Mouse (Mus musculus) megakaryocyte-erythroid progenitor cell, adult 5-6 weeks (primary cell): ENCODE results near the gene Rho. TPM values are rescaled to one million over a fixed set of nuclear protein-coding genes. Genes with fewer than 3 reads are reported as not detected.
A peak's percentile ranks its signal among the peaks of the same experiment; 100 is the strongest.

Source experiments
- ATAC-seq: replicated peaks from 2 replicates; pipeline ENCODE4 v1.8.0; 2016; ENCODE audit warnings: mild to moderate bottlenecking, inconsistent platforms; ENCODE audit not compliant: severe bottlenecking, poor library complexity, low FRiP score, low TSS enrichment
- total RNA-seq, 2 experiments: library from RNA; stranded (forward) in 1 of 2; stranded (reverse) in 1 of 2; fragments of 200-1000, 215-1000 nt in 1 of 2; fragments of >200 nt in 1 of 2; fragmentation: Nextera tagmentation in 1 of 2; gene quantifications; 2 replicates each; pipeline ENCODE4 v1.2.3; 2014 to 2017

The Rho gene
- total RNA-seq, 2 experiments from 2014 or later, result not detected

- peak; percentile 84 for ATAC-seq
Observed at GRCm38 (mm10) chr6:115946389-115946788, 14.8 kb downstream of the Rho start.

GRCm38 (mm10) chr6:115954506-115955074 is 23.0 kb downstream of the Rho start:
- ATAC-seq, result no peak

- ATAC-seq, result no peak
Observed at GRCm38 (mm10) chr6:115955169-115955568, 23.6 kb downstream of the Rho start.

GRCm38 (mm10) chr6:115955664-115956063 is 24.1 kb downstream of the Rho start:
- ATAC-seq, result no peak

GRCm38 (mm10) chr6:115956418-115956921 is 24.9 kb downstream of the Rho start:
- ATAC-seq, result no peak

GRCm38 (mm10) chr6:115956922-115957601 is 25.5 kb downstream of the Rho start:
- ATAC-seq, result no peak

GRCm38 (mm10) chr6:115957681-115958080 is 26.1 kb downstream of the Rho start:
- no peak for ATAC-seq

- ATAC-seq, result no peak
Observed at GRCm38 (mm10) chr6:115958445-115958844, 26.9 kb downstream of the Rho start.

GRCm38 (mm10) chr6:115959151-115959691 is 27.7 kb downstream of the Rho start:
- ATAC-seq, result no peak

GRCm38 (mm10) chr6:115960322-115960721 is 28.8 kb downstream of the Rho start:
- no peak for ATAC-seq

GRCm38 (mm10) chr6:115961743-115962142 is 30.2 kb downstream of the Rho start:
- ATAC-seq, result no peak

GRCm38 (mm10) chr6:115962439-115963085 is 31.0 kb downstream of the Rho start:
- ATAC-seq, result no peak

GRCm38 (mm10) chr6:115963656-115964055 is 32.1 kb downstream of the Rho start:
- no peak for ATAC-seq

GRCm38 (mm10) chr6:115966227-115966966 is 34.8 kb downstream of the Rho start:
- ATAC-seq, result no peak

- no peak for ATAC-seq
Observed at GRCm38 (mm10) chr6:115967291-115967880, 35.8 kb downstream of the Rho start.

GRCm38 (mm10) chr6:115968086-115968485 is 36.5 kb downstream of the Rho start:
- no peak for ATAC-seq

- no peak for ATAC-seq
Observed at GRCm38 (mm10) chr6:115968700-115969099, 37.2 kb downstream of the Rho start.

GRCm38 (mm10) chr6:115969103-115969502 is 37.6 kb downstream of the Rho start:
- ATAC-seq, result no peak

GRCm38 (mm10) chr6:115969952-115970351 is 38.4 kb downstream of the Rho start:
- ATAC-seq, result no peak
